Mouse (Mus musculus) megakaryocyte, adult 5-6 weeks (primary cell): ENCODE measurements around the gene Dnajb8. TPM values are rescaled to one million over a fixed set of nuclear protein-coding genes. Genes with fewer than 3 reads are reported as not detected.

ENCODE experiments used
- ATAC-seq: 2 replicates; pipeline ENCODE4 v1.8.0; 2016; ENCODE audit warnings: mild to moderate bottlenecking, inconsistent platforms; ENCODE audit not compliant: poor library complexity, severe bottlenecking
- total RNA-seq, 2 experiments: library from RNA; stranded (forward) in 1 of 2; stranded (reverse) in 1 of 2; fragments of 153-499, 151-499 nt in 1 of 2; fragments of 221-1000, 200-1000 nt in 1 of 2; gene quantifications; 2 replicates each; pipeline versions ENCODE4 v1.2.3 to v1.2.4; 2015 to 2017

Dnajb8 gene
- total RNA-seq (2015) = not detected in 2 replicates
- not detected in 2 replicates for total RNA-seq (2017)

DNA sequence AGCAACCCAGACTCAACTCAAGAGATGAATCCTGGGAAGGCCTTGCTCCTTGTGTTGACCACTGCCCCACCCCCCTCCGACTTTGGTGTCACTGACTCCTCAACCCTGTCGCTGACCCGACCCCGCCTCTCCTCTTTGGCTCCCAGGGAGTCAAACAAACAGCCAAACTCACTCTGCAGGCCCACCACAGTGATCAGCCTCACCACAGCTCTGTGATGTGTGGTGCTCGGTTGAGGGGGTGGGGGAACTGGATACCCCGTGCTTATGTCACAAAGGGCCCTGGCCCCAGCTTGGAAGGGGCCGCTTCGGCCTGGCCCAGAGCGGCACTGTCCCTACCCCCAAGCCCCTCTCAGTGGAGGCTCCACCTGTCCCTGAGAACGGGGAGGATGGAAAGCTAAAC is at the start of gene Dnajb8:
TSS of gene Dnajb8 (plus strand) at position 301 of the 400 bp plus-strand sequence.
- no peak for ATAC-seq

DNA sequence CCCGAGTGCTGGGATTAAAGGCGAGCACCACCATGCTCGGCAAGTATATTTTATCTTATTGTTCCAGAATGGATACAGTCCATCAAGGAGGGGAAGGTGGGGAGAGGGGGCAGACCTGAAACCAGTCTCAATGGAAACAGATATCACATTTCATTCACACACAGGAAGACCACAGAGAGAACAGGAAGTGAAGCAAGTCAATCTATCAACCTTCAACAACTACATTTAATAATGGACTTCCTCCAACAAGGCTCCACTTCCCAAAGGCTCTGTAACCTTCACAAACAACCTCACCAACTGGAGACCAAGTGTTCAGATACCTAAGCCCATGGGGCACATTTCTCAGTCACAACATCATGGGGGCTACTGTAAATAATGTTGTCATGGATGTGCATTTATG is 47.9 kb upstream of the Dnajb8 start:
- no peak for ATAC-seq

DNA sequence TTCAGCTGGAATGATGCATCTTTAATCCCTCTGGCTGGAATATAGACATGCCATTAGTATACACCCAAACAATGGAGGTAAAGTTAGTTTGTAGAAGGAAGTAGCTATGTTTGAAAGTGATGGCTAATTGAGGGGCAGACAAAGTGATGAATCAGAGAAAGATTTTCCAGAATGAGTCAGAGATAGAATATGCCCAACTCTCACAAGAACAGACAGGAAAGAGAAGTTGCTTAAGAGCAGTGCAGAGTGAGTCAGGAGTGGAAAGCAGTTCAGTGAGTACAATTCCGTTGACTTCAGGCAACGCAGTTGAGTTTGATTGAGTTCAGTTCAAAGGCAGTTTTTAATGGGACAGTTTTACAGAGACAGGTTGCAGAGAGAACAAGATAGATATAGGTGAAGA is 47.4 kb upstream of the Dnajb8 start:
- ATAC-seq = no peak

DNA sequence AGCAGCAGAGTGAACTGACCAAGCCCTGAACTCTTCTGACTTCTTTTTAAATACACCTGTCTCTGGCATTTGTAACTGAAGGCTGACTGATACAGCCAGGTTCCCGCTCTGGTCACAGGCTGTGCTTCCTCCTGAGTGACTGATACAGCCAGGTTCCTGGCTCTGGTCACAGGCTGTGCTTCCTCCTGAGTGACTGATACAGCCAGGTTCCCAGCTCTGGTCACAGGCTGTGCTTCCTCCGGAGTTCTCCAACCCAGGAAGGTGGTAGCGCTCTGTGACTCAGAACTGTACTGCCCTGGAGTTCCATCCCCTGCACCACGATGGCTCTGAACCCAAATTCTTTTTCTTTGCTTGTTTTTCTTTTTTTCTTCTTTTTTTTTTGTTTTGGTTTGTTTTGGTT is 37.4 kb upstream of the Dnajb8 start:
- 0 out of 2 replicates have a peak, but pooled peaks have one; percentile 49 for ATAC-seq

DNA sequence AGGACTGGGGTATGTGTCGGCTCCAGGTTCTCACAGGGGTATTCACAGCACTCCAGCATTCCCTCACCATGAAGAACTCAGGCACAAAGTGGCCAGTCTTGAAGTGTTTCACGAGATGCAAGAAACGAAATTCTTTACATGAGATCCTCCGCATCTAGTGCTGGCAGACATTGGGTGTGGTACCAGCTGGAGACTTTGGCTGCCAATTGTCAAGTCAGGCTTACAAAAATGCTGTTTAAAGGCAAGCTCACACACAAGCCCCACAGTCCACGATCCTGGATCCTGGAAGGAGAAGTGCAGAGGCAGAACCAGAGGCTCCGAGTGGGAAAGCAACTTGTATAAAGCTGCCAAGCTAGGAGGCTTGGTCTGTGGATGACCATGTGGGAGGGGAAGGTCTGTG is 33.9 kb upstream of the Dnajb8 start:
- no peak for ATAC-seq

DNA sequence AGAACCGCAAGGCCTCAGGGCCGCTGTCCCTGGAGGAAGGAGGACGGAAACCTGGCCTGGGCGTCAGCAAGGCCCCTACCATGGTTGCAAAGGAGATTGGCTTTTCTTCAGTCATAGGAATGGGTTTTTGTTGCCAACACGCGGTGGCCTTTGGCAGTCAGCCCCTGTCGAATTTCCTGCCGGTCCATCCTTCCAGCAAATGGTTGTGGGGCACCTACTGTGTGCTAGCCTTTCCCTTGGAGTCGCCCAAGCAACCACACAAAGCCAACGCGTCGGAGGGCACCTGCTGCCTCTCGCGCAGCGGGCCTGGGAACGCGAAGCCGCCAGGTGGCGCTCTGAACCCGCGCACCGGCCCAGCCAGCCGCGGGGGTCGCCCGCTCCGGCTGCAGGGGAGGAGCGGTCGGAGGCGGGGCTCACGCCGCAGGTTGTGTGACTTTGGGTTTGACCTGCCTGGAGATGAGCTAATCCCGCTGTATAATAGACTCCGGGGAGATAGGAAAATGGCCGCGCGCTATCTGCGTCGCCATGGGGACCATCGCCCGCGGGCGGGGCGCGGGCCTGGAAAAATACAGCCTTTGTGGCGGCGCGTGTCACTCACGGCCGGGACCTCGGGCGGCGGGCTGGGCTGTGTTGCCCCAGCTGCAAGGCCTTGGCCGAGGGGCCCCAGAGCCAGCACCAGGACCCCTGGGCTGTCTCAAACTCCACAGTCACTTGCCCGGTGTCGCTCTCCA is 32.6 kb upstream of the Dnajb8 start:
- peak; percentile 62 for ATAC-seq

DNA sequence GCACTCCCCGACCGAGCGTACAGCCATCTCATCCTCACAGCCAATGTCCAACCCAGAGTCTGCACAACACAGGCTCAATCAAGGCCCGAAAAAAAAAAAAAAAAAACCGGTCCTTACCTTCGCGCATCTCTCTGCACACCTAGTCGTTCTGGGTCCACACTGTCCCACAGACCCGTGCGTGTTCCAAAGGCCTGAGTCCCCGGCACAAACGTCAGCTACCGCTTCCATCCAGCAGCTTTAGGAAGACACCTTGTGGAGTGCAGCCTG is 32.1 kb upstream of the Dnajb8 start:
- ATAC-seq = no peak

DNA sequence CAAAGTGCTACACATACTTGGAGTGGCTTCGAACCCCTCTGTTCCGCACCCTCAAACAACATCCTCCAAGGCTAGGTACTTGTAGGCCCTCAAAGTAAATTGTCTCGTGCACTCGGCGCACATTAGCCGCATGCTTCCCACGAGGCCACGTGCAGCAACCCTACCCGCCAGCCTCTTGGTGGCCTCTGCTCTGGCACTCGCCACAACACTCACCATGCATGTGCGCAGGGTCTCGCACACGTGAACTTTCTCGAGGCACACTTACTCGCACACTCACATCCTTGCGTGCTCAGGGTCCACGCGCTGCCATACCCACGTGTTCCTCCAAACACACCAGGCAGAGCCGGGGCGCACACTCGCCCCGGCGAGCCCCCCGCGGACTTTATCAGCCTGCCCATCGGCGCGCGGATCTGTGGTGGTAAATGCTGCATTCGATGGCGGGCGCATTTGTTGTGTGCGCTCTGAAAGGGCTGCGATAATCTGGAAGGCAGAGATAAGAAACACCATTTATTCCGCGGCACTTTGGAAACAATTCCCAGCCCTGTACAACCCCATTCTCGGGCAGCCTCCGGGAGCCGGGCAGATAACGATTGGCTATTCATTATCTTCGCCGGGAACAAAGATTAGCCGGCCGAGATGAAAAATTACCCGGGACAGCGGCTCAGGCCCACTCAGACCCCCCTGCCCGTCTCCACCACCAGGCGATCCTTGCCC is 31.6 kb upstream of the Dnajb8 start:
- ATAC-seq = no peak

DNA sequence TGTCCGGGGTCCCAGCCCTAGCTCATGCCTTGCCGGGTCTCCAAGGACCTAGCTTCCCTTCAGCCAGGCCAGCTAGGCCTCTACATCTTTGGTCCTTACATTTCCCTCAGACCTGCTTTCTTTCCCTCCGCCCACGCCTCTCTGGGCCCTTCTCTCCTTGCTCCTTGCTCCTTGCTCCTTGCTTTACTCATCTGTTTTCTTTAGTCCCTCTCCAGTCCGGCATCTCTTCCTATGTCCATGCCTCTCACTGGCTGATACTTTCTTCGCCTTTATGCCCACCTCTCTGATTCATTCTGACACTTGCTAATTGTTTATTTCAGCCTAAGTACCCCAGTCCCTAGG is 31.1 kb upstream of the Dnajb8 start:
- ATAC-seq = no peak

DNA sequence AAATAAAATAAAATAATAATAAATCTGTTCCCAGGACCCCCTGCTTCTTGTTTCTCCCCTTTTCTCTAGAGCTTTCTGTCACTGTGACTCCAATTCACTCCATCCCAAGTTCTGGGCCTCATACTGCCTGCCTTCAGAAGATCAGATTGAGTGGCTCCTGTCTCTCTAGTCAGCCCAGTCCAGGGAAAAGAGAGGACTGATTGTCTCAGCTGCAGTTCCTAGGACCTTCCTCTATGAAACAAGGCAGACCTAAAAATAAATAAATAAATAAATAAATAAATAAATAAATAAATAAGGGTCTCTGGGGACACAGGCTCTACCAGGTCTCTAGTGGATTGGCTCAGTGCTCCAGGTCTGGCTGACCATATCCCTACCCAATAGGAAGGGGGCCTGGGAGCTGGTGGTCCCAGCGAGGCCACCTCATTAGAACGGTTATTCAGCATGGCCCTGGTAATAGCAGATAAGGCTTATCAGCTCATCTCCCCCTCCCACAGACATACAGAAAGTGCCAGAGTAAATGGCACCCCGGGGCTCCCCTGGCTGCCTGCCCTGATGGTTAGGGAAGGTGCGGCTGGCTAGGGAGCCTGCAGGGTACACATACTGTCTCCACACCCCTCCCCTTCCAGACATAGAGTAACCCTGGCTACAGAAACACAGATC is 30.5 kb upstream of the Dnajb8 start:
- no peak for ATAC-seq

DNA sequence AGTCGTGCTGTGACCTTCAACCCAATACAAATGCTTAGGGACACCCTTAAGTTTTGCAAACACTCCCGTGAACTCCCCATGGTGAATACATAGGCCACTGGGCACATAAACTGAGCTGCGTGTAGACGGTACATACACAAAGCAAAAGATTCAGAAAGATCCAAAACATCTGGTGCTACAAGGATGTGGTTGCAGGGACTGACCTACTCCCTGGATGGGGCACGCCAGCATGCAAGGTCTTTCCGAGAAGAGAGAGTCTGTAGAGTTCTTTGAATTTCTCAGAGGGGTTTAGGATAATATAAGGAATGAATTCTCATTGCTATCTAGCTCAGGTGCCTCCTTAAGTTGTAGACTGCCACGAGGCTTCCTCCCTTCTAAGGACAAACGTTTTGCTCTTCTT is 29.3 kb upstream of the Dnajb8 start:
- no peak for ATAC-seq

DNA sequence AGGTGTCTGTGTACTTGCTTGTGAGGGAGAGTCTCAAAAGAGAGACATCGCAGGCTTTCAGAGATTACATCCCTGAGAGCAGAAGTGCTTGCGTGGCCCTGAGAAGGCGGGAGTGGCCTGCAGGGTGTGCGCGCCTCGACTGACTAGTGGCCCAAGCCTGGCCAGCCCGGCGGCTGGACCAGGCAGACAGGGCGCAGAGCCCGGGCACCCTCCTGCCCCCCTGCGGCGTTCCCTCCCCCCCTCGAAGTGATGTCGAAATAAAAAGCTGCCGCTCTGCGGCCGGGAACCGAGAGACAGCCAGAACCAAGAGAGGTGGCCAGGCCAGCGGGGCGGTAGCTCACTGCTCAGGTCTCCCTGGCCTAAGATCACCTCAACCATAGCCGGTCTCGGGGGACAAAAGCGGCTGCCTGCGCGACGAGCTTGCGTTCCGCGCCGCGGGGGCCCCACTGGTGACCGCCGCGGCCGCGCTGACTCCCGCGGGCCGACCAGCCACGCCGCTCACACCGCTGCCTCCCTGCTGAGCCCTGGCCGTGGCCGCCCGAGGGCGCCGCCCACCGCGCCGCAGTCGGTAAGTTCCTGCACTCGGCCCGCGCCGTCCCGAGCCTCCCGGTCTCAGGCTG is 28.5 kb upstream of the Dnajb8 start, which contains the start of gene Gata2:
TSS of gene Gata2 (plus strand) at position 459 of the 620 bp plus-strand sequence.
- ATAC-seq = peak; percentile 45

DNA sequence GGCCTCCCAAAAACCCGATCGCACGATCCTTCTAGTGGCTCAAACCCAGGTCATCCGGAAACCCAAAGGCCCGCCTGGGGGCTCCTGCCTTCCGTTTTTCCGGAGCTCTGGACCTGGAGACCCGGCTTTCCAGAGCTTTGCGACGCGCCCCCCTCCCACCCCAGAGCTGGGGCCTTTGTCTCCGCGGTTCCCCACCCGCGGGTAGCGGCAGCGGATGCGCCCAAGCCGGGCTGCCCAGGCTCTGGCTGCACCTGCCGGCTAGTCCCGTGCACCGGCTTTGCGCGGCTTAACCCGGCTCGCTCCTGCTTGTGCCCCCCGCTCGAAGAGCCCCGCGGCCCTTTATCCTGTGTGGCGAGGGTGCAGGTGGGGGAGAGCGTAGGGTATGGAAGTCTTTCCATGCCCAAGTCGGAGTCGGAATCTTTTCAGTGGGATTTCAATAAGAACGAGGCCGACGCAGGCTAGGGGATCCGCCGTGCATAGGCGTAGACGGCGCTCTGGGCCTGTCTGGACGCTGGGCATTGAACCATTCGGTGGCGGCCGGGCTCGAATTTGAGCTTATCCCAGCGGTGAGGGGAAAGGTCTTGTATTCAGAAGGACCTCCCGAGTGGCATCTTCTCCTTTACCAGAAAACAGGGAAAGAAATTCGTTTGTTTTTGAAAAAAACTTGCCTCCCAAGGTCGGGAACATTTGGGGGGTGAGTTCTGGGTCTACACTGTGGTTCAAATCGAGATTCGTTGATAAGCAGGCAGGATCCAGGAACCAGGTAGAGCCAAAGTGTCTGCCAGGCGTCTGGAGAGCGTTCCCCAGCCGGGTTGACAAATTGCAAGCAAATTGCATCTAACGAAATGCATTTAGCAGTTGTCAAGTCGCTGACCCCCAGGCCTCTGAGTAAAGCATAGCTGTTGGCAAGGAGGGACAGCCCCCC is 27.8 kb upstream of the Dnajb8 start:
- no peak for ATAC-seq

DNA sequence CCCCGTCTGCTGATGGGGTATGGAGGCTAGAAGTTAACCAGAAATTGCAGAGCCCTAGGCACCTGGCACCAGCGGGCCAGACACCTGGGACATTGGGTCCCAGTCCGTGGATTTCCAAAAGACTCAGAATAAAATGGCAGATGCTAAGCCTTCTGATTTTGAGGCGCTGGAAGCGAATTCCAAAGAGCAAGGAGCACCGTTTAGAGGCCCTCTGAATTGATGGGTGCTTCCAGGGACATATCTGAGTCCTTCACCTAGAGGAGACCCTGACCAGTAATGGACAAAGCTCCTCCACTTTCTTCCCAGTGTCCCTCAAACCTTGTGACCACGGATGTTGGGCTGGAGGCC is 27.1 kb upstream of the Dnajb8 start:
- no peak for ATAC-seq

DNA sequence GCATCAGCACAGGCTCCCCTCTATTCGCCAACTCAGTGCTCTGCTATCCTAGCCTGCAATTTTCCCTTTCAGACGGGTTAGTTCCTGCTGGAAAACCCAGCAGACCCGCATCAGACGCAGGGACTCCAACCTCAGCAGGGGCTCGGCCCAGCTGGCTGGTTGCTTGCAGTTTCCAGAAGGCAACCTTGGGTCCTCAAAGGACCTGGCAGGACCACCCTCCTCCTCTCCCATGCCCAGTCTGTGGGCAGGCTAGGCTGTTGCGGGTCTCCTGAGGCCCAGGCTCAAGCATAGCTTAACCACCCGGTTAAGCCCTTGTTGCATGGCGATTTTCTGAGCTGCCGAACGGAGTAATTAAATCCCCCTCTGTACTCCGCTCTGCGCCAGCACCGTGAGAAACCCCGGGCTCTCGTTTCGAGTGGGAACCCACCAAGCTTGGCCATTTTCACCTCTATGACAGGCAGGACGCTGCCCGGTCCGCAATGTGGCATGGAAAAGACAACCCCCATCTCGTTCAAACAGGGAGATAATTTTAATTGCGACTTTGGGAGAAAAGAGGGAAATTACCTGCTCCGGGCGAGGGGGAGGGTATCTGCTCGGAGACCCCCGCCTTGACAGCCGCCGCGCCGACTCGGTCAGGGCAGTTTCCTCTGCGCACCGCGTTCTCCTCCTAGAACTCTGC is 25.9 kb upstream of the Dnajb8 start:
- no peak for ATAC-seq

DNA sequence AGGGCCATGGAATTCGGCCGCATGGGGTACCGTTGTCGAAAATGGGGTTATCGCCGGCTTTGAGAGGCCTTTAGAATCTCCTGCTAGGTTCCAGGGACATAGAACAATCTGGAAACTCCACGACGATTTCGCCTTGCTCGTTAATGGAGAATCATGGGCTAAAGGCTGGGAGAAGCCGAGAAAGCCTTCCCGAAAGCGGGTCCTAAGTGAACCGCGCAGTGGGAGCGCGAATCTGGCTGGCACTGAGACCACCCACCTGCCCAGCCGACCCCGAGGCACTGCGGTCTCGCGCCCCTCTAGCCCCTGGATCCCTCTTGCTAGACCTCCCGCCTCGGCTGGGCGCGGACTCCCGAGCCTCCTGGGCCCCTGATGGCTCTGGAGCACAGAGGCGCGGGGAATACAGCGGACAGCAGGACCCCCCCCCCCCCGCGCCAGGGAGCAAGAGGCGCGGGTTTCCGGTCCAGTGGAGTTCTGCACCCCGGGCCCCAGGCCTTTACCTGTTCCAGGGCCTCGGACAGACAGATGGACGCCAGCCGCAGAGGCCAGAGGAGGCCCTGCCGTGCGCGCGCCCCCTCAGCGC is 25.2 kb upstream of the Dnajb8 start:
- ATAC-seq = no peak

DNA sequence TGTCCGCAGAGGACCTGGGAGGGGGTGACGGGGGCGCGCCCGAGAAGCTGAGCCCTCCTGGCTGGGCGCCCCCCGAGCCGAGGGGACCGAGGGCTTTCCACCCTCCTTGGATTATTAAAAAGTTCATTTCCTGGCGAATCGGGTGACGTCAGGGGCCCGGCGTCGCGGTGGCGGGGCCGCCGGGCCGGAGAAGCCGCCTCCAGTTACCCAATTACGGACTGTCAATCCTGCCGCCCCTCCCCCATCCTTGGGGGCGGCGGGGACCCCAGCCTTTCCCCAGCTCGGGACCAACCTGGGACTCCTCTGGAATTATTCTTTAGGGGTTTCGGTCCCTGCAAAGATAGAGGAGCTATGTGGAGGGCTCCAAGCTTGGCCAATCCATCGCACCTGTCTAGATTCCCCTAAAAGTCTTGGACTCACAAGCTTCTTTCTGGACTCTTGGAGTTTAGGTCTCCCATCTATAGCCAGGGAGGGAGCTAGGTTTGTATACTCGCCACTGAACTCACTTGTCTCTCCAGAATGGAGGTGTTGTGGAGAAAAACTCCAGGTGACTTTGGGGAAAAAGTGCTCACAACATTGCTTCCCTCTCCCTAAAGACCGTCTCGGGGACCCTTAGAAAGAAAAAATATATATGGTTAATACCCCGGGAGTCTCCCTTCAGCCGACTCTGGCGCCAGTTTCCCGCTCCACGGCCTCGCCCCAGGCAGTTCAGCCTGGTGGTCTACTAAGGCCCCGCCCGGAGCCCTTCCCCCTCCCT is 24.6 kb upstream of the Dnajb8 start:
- no peak for ATAC-seq

DNA sequence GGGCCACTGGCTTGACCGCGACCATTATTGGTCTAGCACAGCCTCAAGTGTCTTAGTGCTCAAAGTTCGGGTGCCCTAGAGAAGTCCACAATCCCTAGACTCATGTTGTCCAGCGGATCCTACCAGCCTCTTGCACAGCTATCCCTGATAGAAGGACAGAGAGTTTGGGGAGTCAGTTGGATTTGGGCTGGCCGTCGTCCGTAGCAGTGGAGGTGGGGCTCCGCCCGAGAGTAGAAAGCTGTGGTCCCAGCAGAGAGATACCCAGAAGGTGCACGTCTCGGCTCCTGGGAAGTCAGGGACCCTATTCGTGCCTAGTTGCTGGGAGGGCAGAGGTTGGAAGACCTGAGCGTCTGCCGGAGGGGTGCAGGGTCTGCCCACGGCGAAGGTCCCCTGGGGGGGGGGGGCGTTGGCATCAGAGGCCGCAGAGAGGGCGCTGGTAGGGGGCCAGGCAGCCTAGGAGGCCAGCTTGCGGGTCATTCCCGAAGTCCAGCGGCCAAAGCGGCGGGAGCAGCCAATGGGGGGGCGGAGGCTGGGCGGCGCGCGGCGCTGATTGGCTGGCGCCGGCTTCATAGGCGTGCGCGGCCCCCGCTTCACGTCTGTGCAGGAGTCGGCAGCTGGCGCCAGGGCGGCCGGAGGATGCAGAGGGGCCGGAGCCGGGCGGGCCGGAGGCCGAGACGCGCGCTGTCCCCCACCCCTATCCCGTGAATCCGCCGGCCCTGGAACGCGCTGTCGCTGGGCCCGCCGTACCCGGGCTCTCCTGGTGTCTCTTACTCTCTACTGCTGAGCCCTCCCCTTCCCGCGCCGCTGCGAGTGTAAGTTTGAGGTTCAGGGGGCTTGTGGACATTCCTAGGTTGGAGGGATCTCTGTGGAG is 23.8 kb upstream of the Dnajb8 start:
- peak; percentile 48 for ATAC-seq
